Mouse (Mus musculus): ENCODE results near the gene Pcyt2. TPM values are rescaled to one million over a fixed set of nuclear protein-coding genes. Genes with fewer than 3 reads are reported as not detected.
"Not testable (repeated sequence)": the region's sequence is repeated elsewhere in the genome, so short reads cannot be mapped to it uniquely, and the experiment has no call there.

The Pcyt2 gene
- polyA plus RNA-seq, 1 experiment from 2014 or later, result 142 TPM

GRCm38 (mm10) chr11:120606764-120607163 lies 11.0 kb downstream of the Pcyt2 start:
- peaks cover 40% of the 10 kb centered on the region for H3K27me3 ChIP-seq (replicated peaks; ENCODE audit: low read depth, poor library complexity, severe bottlenecking)
- DNase-seq (ENCODE audit: low spot score), result no peak
- 0 out of 2 replicates have a peak overlapping the region, but pooled peaks have one; percentile 49 for H3K4me3 ChIP-seq
- peaks cover 25% of the 10 kb centered on the region for H3K4me1 ChIP-seq
- H3K27ac ChIP-seq (replicated peaks), result 0 out of 2 replicates have a peak overlapping the region, but pooled peaks have one; percentile 21
- peaks cover 86% of the 10 kb centered on the region for H3K36me3 ChIP-seq (replicated peaks)
- WGBS, result 85% methylated on average over 4 of the region's 4 CpGs
- H3K9me3 ChIP-seq, result no peaks in the 10 kb centered on the region

GRCm38 (mm10) chr11:120605667-120606066 lies 12.1 kb downstream of the Pcyt2 start:
- DNase-seq (ENCODE audit: low spot score), result no peak
- H3K9me3 ChIP-seq, result no peaks in the 10 kb centered on the region
- H3K36me3 ChIP-seq (replicated peaks), result peaks cover 84% of the 10 kb centered on the region
- H3K27me3 ChIP-seq (replicated peaks; ENCODE audit: low read depth, poor library complexity, severe bottlenecking), result peaks cover 40% of the 10 kb centered on the region
- H3K4me1 ChIP-seq, result peaks cover 25% of the 10 kb centered on the region
- H3K27ac ChIP-seq (replicated peaks), result no peak overlapping the region
- 90% methylated on average over 7 of the region's 7 CpGs for WGBS
- H3K4me3 ChIP-seq, result no peak overlapping the region

- peaks cover 76% of the 10 kb centered on the region for H3K36me3 ChIP-seq (replicated peaks)
Measured at GRCm38 (mm10) chr11:120603545-120603944, 14.2 kb downstream of the Pcyt2 start.

GRCm38 (mm10) chr11:120600716-120601115 lies 17.0 kb downstream of the Pcyt2 start:
- no peak overlapping the region for H3K4me3 ChIP-seq
- H3K27me3 ChIP-seq (replicated peaks; ENCODE audit: low read depth, poor library complexity, severe bottlenecking), result no peaks in the 10 kb centered on the region
- no peaks in the 10 kb centered on the region for H3K9me3 ChIP-seq
- no peak for DNase-seq (ENCODE audit: low spot score)
- WGBS, result 89% methylated on average over 3 of the region's 3 CpGs
- no peak overlapping the region for H3K27ac ChIP-seq (replicated peaks)
- peaks cover 77% of the 10 kb centered on the region for H3K36me3 ChIP-seq (replicated peaks)
- H3K4me1 ChIP-seq, result peaks cover 31% of the 10 kb centered on the region

More at GRCm38 (mm10) chr11:120603545-120603944, 14.2 kb downstream of the Pcyt2 start:
- Histone ChIP-seq H3K4me3 (no peak overlapping the region), H3K4me1 (peaks cover 27% of the 10 kb centered on the region), H3K9me3 (no peaks in the 10 kb centered on the region), H3K27ac (replicated peaks) (no peak overlapping the region), H3K27me3 (replicated peaks; ENCODE audit: low read depth, poor library complexity, severe bottlenecking) (peaks cover 25% of the 10 kb centered on the region)
- 77% methylated on average over 2 of the region's 2 CpGs for WGBS
- DNase-seq (ENCODE audit: low spot score), result no peak

GRCm38 (mm10) chr11:120598990-120599549 lies 18.7 kb downstream of the Pcyt2 start:
- Histone ChIP-seq H3K4me3 (peak overlapping the region; percentile 99), H3K27ac (replicated peaks) (peak overlapping the region; percentile 99), H3K4me1 (peaks cover 34% of the 10 kb centered on the region), H3K27me3 (replicated peaks; ENCODE audit: low read depth, poor library complexity, severe bottlenecking) (no peaks in the 10 kb centered on the region), H3K36me3 (replicated peaks) (peaks cover 77% of the 10 kb centered on the region), H3K9me3 (no peaks in the 10 kb centered on the region)
- no peak for DNase-seq (ENCODE audit: low spot score)
- 54% methylated on average over 17 of the region's 17 CpGs for WGBS

- Histone ChIP-seq H3K27me3 (replicated peaks; ENCODE audit: low read depth, poor library complexity, severe bottlenecking) (no peaks in the 10 kb centered on the region), H3K4me3 (peak within 1 kb of the TSS; percentile 99), H3K27ac (replicated peaks) (peak within 1 kb of the TSS; percentile 99), H3K36me3 (replicated peaks) (peaks cover 77% of the 10 kb centered on the region), H3K4me1 (peaks cover 34% of the 10 kb centered on the region), H3K9me3 (no peaks in the 10 kb centered on the region)
- peak; percentile 97 for DNase-seq (ENCODE audit: low spot score)
- under 1% methylated on average over 88 of the region's 88 CpGs for WGBS
Measured at GRCm38 (mm10) chr11:120598283-120598989, 19.3 kb downstream of the Pcyt2 start, which contains the start of the genes Alyref and Anapc11. Gene Alyref, minus strand, starts transcription at chr11:120598365. Gene Anapc11, plus strand, starts transcription at chr11:120598421.

GRCm38 (mm10) chr11:120597240-120598235 lies 20.2 kb downstream of the Pcyt2 start:
- peak; percentile 44 for DNase-seq (ENCODE audit: low spot score)

GRCm38 (mm10) chr11:120588531-120588930 lies 29.2 kb downstream of the Pcyt2 start:
- H3K4me1 ChIP-seq, result no peaks in the 10 kb centered on the region
- no peak overlapping the region for H3K4me3 ChIP-seq
- peaks cover 5% of the 10 kb centered on the region; the same call in 1 of the 2 replicates for H3K9me3 ChIP-seq
- H3K27ac ChIP-seq (replicated peaks), result no peak overlapping the region
- no peak for DNase-seq (ENCODE audit: low spot score)
- H3K36me3 ChIP-seq (replicated peaks), result peaks cover 100% of the 10 kb centered on the region
- H3K27me3 ChIP-seq (replicated peaks; ENCODE audit: low read depth, poor library complexity, severe bottlenecking), result no peaks in the 10 kb centered on the region
- 93% methylated on average over 6 of the region's 6 CpGs for WGBS

More at GRCm38 (mm10) chr11:120597240-120598235, 20.2 kb downstream of the Pcyt2 start:
- Histone ChIP-seq H3K27ac (replicated peaks) (peak overlapping the region; percentile 99), H3K4me3 (peak overlapping the region; percentile 99), H3K4me1 (peaks cover 34% of the 10 kb centered on the region), H3K36me3 (replicated peaks) (peaks cover 77% of the 10 kb centered on the region), H3K27me3 (replicated peaks; ENCODE audit: low read depth, poor library complexity, severe bottlenecking) (no peaks in the 10 kb centered on the region), H3K9me3 (no peaks in the 10 kb centered on the region)
- 5% methylated on average over 99 of the region's 99 CpGs for WGBS

GRCm38 (mm10) chr11:120583937-120584336 lies 33.8 kb downstream of the Pcyt2 start:
- H3K27me3 ChIP-seq (replicated peaks; ENCODE audit: low read depth, poor library complexity, severe bottlenecking), result no peaks in the 10 kb centered on the region
- peaks cover 30% of the 10 kb centered on the region for H3K4me1 ChIP-seq
- H3K36me3 ChIP-seq (replicated peaks), result peaks cover 77% of the 10 kb centered on the region
- peaks cover 5% of the 10 kb centered on the region; the same call in 1 of the 2 replicates for H3K9me3 ChIP-seq
- WGBS, result 91% methylated on average over 1 of the region's 1 CpGs
- no peak overlapping the region for H3K4me3 ChIP-seq
- DNase-seq (ENCODE audit: low spot score), result no peak
- H3K27ac ChIP-seq (replicated peaks), result no peak overlapping the region

GRCm38 (mm10) chr11:120582982-120583293 lies 34.8 kb downstream of the Pcyt2 start:
- not testable (repeated sequence) for H3K9me3 ChIP-seq; H3K27me3 ChIP-seq (replicated peaks; ENCODE audit: low read depth, poor library complexity, severe bottlenecking); H3K27ac ChIP-seq (replicated peaks); DNase-seq (ENCODE audit: low spot score)
- Histone ChIP-seq H3K36me3 (replicated peaks) (peaks cover 77% of the 10 kb centered on the region), H3K4me1 (peaks cover 37% of the 10 kb centered on the region), H3K4me3 (peak overlapping the region; percentile 92)
- 95% methylated on average over 2 of the region's 2 CpGs for WGBS

- WGBS, result 77% methylated on average over 8 of the region's 8 CpGs
- no peak for DNase-seq (ENCODE audit: low spot score)
- Histone ChIP-seq H3K36me3 (replicated peaks) (peaks cover 77% of the 10 kb centered on the region), H3K27ac (replicated peaks) (peak overlapping the region; percentile 96), H3K27me3 (replicated peaks; ENCODE audit: low read depth, poor library complexity, severe bottlenecking) (no peaks in the 10 kb centered on the region), H3K9me3 (peaks cover 5% of the 10 kb centered on the region; the same call in 1 of the 2 replicates), H3K4me1 (peaks cover 37% of the 10 kb centered on the region), H3K4me3 (peak overlapping the region; percentile 92)
Measured at GRCm38 (mm10) chr11:120582268-120582981, 35.3 kb downstream of the Pcyt2 start.

Measured in embryonic facial prominence, embryonic 10.5 days (tissue).